Mouse (Mus musculus) lung, embryonic 16.5 days (tissue): ENCODE data around the gene 4930442H23Rik. TPM values are rescaled to one million over a fixed set of nuclear protein-coding genes. Genes with fewer than 3 reads are reported as not detected.

Experiments
- ATAC-seq: fragments of 200-750 bp; cut with Nextera tagmentation; 2 replicates; pipeline ENCODE4 v1.8.0; 2017; ENCODE audit warnings: low read depth, mild to moderate bottlenecking, moderate library complexity
- H3K27ac ChIP-seq: fragments of 300-500 bp; sonication (generic); 2 replicates; pipeline ENCODE4 v1.5.1; 2014; ENCODE audit warnings: mild to moderate bottlenecking, control low read depth, low read length
- H3K27me3 ChIP-seq: fragments of 300-500 bp; sonication (generic); 2 replicates; pipeline ENCODE4 v1.6.1; 2014; ENCODE audit warnings: low read depth, low read length, mixed read lengths; ENCODE audit not compliant: control insufficient read depth, insufficient read depth
- H3K36me3 ChIP-seq: fragments of 300-500 bp; sonication (generic); 2 replicates; pipeline ENCODE4 v1.6.1; 2014; ENCODE audit warnings: low read length; ENCODE audit not compliant: control insufficient read depth, insufficient read depth
- H3K4me1 ChIP-seq: fragments of 300-500 bp; sonication (generic); replicated peaks from 2 replicates; pipeline ENCODE4 v1.6.1; 2014; ENCODE audit warnings: low read length, mixed read lengths; ENCODE audit not compliant: control insufficient read depth, insufficient read depth
- H3K4me2 ChIP-seq: fragments of 300-500 bp; sonication (generic); 2 replicates; pipeline ENCODE4 v1.6.1; 2014; ENCODE audit warnings: low read depth, low read length, control low read depth
- H3K4me3 ChIP-seq: fragments of 300-500 bp; sonication (generic); 2 replicates; pipeline ENCODE4 v1.5.1; 2014; ENCODE audit warnings: mild to moderate bottlenecking, low read length, control low read depth
- H3K9ac ChIP-seq: fragments of 300-500 bp; sonication (generic); 2 replicates; pipeline ENCODE4 v1.6.1; 2014; ENCODE audit warnings: low read length, control low read depth
- H3K9me3 ChIP-seq: fragments of 300-500 bp; sonication (generic); 2 replicates; pipeline ENCODE4 v1.6.1; 2016; ENCODE audit warnings: low read length; ENCODE audit not compliant: control insufficient read depth
- WGBS: fragments of 180-500 bp; shearing (Covaris S2); extraction: QIAGEN DNeasy Blood & Tissue Kit; methylation state at CpG from one replicate; pipeline ENCODE4 v1.1.7; 2014; 5-methylcytosine and 5-hydroxymethylcytosine counted together
- polyA plus RNA-seq: library from polyadenylated mRNA; unstranded; fragments of >200 nt; fragmentation: Nextera tagmentation; extraction: Ambion mirVana; gene quantifications from 2 replicates; pipeline ENCODE4 v1.2.1, GENCODE M21; 2015

Gene 4930442H23Rik
- polyA plus RNA-seq, 1 experiment from 2014 or later: not detected

DNA sequence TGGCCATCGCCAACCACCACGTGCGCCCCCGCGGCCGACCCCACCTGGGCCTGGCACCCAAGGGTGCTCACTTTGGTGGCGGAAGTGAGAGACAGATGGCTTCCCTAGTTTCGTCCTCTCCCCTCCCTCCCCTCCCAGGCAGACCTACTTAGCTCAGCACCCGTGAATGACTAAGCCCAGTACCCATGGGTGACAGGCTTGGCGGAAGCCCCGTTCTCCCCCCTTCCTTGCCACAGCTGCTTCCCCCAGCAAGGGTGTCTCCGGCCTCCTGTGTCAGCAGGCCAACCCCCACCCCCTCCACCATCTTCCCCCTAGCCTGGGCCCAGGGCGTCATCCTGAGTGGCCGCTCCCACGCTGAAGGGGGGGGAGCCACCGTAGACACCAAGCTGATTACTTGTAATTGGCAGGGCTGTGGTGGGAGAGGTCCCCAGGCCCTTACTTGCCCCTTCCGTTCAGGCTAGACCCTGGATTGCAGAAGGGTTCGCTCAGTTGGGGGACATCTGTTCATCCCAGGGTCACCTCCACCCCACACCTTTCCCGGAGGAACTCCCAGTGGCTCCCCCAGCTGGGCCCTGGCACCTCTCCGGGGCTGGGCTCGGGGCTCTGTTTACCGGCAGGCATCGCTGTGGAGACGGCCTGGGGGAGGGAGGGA lies 45.4 kb downstream of the 4930442H23Rik start:
- Histone ChIP-seq H3K4me1 (peaks cover 57% of the 10 kb centered on the region), H3K27ac (peak overlapping the region; percentile 88), H3K9ac (peak overlapping the region; percentile 88), H3K27me3 (peaks cover 8% of the 10 kb centered on the region; the same call in 1 of the 2 replicates), H3K36me3 (0 out of 2 replicates have a peak, but pooled peaks cover under 1% of the 10 kb centered on the region), H3K9me3 (no peaks in the 10 kb centered on the region), H3K4me3 (peak overlapping the region; percentile 91), H3K4me2 (peak overlapping the region; percentile 85)
- ATAC-seq: no peak
- WGBS: 0% methylated on average over 22 of the region's 24 CpGs

DNA sequence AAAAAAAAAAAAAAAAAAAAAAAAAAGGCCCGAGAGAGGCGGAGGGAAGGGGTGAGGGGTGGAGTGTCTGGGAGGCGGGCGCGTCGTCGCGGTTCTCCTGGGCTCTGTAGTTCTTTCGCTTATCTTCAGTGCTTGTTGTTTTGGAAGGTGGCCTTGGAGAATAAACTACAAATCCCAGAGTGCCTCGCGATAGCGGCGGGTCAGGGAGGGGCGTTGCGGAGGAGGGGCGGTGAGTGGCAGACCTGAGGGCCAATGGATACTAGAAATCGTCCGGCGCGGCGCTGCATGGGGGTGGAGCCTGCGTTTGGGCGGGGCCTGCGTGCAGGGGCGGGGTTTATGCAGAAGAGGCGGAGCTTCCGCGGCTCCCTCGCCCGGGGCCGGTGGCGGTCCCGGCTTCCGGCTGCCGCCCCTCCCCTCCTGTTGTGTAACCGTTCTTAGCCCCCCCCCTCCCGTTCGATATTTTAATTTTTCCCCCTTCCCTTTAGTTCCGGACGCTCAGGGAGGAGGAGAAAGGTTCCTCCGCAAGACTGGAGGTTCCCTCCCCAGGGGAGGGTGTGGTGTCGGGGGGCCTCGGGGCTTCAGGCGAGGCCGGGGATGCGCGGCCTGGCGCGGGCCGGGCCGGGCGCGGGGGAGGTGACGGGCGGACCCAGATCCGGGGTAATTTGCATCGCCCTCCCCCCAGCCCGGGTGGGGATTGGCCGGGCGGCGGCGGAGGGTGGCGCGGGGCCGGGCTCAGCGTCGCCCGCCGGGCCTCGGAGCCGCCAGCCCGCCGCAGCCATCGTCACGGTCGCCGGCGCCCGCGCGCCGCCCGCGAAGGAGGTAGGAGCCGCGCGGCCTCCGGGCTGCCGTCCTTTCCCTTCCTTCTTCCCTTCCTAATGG lies 46.2 kb downstream of the 4930442H23Rik start:
- under 1% methylated on average over 52 of the region's 89 CpGs for whole genome bisulfite sequencing
- Histone ChIP-seq H3K27ac (peak overlapping the region; percentile 99), H3K4me2 (peak overlapping the region; percentile 85), H3K36me3 (no peaks in the 10 kb centered on the region), H3K9ac (peak overlapping the region; percentile 97), H3K4me3 (peak overlapping the region; percentile 91), H3K4me1 (peaks cover 55% of the 10 kb centered on the region), H3K27me3 (peaks cover 8% of the 10 kb centered on the region; the same call in 1 of the 2 replicates), H3K9me3 (no peaks in the 10 kb centered on the region)
- peak; percentile 92 for ATAC-seq

DNA sequence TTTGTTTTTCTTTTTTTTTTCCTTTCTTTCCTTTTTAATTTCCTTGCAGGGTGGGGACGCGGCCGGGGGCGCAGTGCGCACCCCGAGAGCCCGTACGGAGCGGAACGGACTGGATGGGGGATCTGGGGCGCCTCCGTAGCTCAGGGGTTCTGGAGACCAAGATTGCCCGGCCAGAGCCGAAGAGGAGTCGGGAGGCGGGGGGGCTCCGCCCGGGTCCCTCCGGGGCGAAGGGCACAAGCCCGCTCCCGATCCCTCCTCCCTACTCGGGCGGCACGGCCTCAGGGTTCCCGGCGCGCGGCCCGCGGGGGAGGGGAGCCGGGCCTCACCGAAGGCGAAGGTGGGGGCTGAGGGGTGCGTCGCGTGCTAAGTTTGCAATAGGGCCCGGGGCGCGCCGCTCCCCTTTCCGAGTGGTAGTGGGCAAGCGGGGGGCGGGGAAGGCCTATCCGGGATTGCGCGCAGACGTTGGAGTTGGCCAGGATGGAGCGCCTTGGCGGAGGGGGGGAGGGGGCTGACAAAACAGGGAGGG lies 46.9 kb downstream of the 4930442H23Rik start:
- H3K4me2 ChIP-seq: peak overlapping the region; percentile 99
- no peaks in the 10 kb centered on the region for H3K9me3 ChIP-seq
- H3K36me3 ChIP-seq: no peaks in the 10 kb centered on the region
- 0% methylated on average over 36 of the region's 50 CpGs for WGBS
- H3K27ac ChIP-seq: peak overlapping the region; percentile 99
- peak overlapping the region; percentile 97 for H3K9ac ChIP-seq
- ATAC-seq: peak; percentile 31
- peak overlapping the region; percentile 91 for H3K4me3 ChIP-seq
- H3K27me3 ChIP-seq: peaks cover 8% of the 10 kb centered on the region; the same call in 1 of the 2 replicates
- peaks cover 49% of the 10 kb centered on the region for H3K4me1 ChIP-seq

GRCm38 (mm10) chr10:81135831-81136705 lies 47.6 kb downstream of the 4930442H23Rik start:
- Histone ChIP-seq H3K9ac (peak overlapping the region; percentile 97), H3K27ac (peak overlapping the region; percentile 99), H3K4me1 (peaks cover 43% of the 10 kb centered on the region), H3K4me3 (peak overlapping the region; percentile 91), H3K27me3 (peaks cover 8% of the 10 kb centered on the region; the same call in 1 of the 2 replicates), H3K9me3 (no peaks in the 10 kb centered on the region), H3K36me3 (no peaks in the 10 kb centered on the region), H3K4me2 (peak overlapping the region; percentile 99)
- ATAC-seq: peak; percentile 37
- WGBS: under 1% methylated on average over 74 of the region's 86 CpGs

DNA sequence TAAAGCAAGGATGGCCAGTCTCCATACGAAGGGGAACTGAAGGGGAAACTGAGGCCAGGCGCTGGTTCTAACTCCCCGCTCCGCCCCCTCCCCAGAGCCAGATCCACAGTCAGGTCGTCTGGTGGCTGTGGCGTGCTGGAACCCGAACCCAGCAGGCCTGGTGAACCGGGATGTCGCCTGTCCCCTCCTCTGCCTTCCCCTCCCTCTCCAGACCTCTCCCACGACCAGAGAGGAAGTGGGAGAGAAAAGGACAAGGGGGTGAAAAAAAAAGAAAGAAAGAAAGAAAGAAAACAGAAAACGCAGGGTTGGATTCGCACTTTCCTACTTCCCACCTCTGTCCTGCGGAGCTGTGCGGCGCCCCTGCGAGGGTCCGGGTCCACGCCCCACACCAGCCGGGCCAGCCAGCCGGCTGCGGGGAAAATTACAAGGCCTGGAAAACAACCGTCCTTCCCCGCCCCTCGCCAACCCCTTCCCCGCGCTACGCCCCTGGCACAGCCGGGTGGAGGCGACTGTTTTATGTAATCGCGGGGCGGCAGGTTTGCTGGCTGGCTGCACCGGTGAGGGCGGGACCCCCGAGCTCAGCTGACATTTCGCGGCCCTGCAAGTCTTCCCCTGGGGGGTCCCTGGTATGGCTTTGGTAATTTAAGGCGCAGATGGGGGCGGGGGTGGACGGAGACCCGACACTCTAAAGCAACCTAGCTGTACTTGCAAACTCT lies 48.5 kb downstream of the 4930442H23Rik start, which contains the start of gene Zbtb7a:
TSS of gene Zbtb7a (plus strand) at position 255 of the 716 bp plus-strand sequence.
- H3K9me3 ChIP-seq: no peaks in the 10 kb centered on the region
- H3K4me1 ChIP-seq: peaks cover 35% of the 10 kb centered on the region
- ATAC-seq: no peak
- peak within 1 kb of the TSS; percentile 97 for H3K9ac ChIP-seq
- peak within 1 kb of the TSS; percentile 91 for H3K4me3 ChIP-seq
- peak within 1 kb of the TSS; percentile 99 for H3K27ac ChIP-seq
- H3K36me3 ChIP-seq: no peaks in the 10 kb centered on the region
- 1% methylated on average over 40 of the region's 41 CpGs for WGBS
- H3K27me3 ChIP-seq: peaks cover 8% of the 10 kb centered on the region; the same call in 1 of the 2 replicates
- peak within 1 kb of the TSS; percentile 99 for H3K4me2 ChIP-seq

- no peak for ATAC-seq
- Histone ChIP-seq H3K9me3 (no peaks in the 10 kb centered on the region), H3K27ac (no peak overlapping the region), H3K4me1 (peaks cover 31% of the 10 kb centered on the region), H3K36me3 (no peaks in the 10 kb centered on the region), H3K4me2 (peak overlapping the region; percentile 26), H3K27me3 (peaks cover 8% of the 10 kb centered on the region; the same call in 1 of the 2 replicates), H3K9ac (no peak overlapping the region), H3K4me3 (0 out of 2 replicates have a peak overlapping the region, but pooled peaks have one; percentile 9)
- 1% methylated on average over 16 of the region's 16 CpGs for WGBS
Observed at GRCm38 (mm10) chr10:81134181-81134587, 49.5 kb downstream of the 4930442H23Rik start.
